8 mouse cellular contexts compared by ENCODE assay signal in the genomic region with DNA sequence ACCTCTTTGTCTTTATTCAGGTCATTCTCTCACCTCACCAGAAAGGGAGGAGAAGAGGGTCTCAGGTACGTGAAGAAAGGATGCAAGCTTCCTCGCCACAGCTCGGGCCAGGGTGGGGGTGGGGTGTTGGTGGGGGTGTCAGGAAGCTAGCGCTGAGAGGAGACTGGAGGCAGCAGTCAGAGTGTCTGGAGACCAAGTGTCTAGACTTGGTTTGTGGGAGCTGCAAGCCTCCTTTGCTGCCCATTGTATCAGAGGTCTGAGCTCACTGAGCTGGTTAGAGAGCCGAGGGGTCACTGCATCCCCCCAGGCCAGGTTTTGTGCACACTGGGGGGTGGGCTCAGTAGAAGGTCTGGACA.
A peak's percentile ranks its signal among the peaks of the same experiment; 100 is the strongest.
DNase-seq lines count a peak whose midpoint lies in the region; ATAC-seq and TF ChIP-seq lines count a peak whose summit lies in the region.

No protein-coding gene starts in this region.

- H3K9ac ChIP-seq in hindbrain, embryonic 15.5 days = peak overlapping the region; percentile 31; the same call in 1 of the 2 replicates
- peak overlapping the region; percentile 63 for H3K9ac ChIP-seq in neural tube, embryonic 13.5 days

- peak; percentile 14 to 25 for DNase-seq in cerebellum, adult 18-20 months
- DNase-seq in cerebellum, adult 8-10 months = no peak
- DNase-seq in left cerebral cortex, adult 2 months (ENCODE audit: extremely low spot score in 1 of 2, low spot score in 2 of 2) = no peak
- DNase-seq in left cerebral cortex, postnatal 10 days (ENCODE audit: extremely low spot score in 1 of 2, low spot score in 2 of 2) = no peak
- DNase-seq in left cerebral cortex, postnatal 14 days (ENCODE audit: low spot score in 2 of 2) = no peak
- no peak for DNase-seq in urinary bladder, postnatal 36 days (ENCODE audit: low spot score in 2 of 2)

- H3K9me3 ChIP-seq in hindbrain, embryonic 15.5 days = no peaks in the 10 kb centered on the region
- H3K9me3 ChIP-seq in neural tube, embryonic 13.5 days = no peaks in the 10 kb centered on the region

- WGBS in hindbrain, embryonic 15.5 days = 10% methylated on average over 5 of the region's 5 CpGs
- 15% methylated on average over 5 of the region's 5 CpGs for WGBS in neural tube, embryonic 13.5 days

- no peak; the same call in 1 of the 2 replicates for ATAC-seq in hindbrain, embryonic 15.5 days (ENCODE audit: low FRiP score, low read depth)
- peak; percentile 54 for ATAC-seq in neural tube, embryonic 13.5 days (ENCODE audit: low read depth)

- peak overlapping the region; percentile 87 for H3K27ac ChIP-seq in left cerebral cortex, adult 2 months
- H3K27ac ChIP-seq in hindbrain, embryonic 15.5 days (replicated peaks) = peak overlapping the region; percentile 85
- peak overlapping the region; percentile 96 for H3K27ac ChIP-seq in neural tube, embryonic 13.5 days (replicated peaks)

- no peaks in the 10 kb centered on the region for H3K36me3 ChIP-seq in hindbrain, embryonic 15.5 days
- H3K36me3 ChIP-seq in neural tube, embryonic 13.5 days = no peaks in the 10 kb centered on the region

- no peak for TF ChIP-seq CTCF in left cerebral cortex, adult 2 months (IDR thresholded peaks at IDR 0.05)

- intact Hi-C loops in left cerebral cortex, adult 2 months (cut with DNase I) = loop anchor here (1.0 to 5.0 kb wide), 3 partner anchors 77 to 224 kb away; partner anchors contain the start of gene Myt1l
- intact Hi-C loops in left cerebral cortex, postnatal 10 days (cut with DNase I) = no loop called here
- intact Hi-C loops in left cerebral cortex, postnatal 14 days (cut with DNase I) = no loop called here

- H3K4me1 ChIP-seq in hindbrain, embryonic 15.5 days (replicated peaks) = peaks cover 26% of the 10 kb centered on the region
- H3K4me1 ChIP-seq in neural tube, embryonic 13.5 days (replicated peaks) = peaks cover 28% of the 10 kb centered on the region

- H3K4me2 ChIP-seq in hindbrain, embryonic 15.5 days = peak overlapping the region; percentile 49
- peak overlapping the region; percentile 54 for H3K4me2 ChIP-seq in neural tube, embryonic 13.5 days

- no peaks in the 10 kb centered on the region for H3K27me3 ChIP-seq in hindbrain, embryonic 15.5 days
- no peaks in the 10 kb centered on the region; the same call in 1 of the 2 replicates for H3K27me3 ChIP-seq in neural tube, embryonic 13.5 days

- peak overlapping the region; percentile 48 for H3K4me3 ChIP-seq in left cerebral cortex, adult 2 months
- peak overlapping the region; percentile 9 for H3K4me3 ChIP-seq in hindbrain, embryonic 15.5 days
- peak overlapping the region; percentile 23 for H3K4me3 ChIP-seq in neural tube, embryonic 13.5 days

Comparison
In these comparisons a context has a peak if more than half of its experiments do, and no peak if none do; other contexts are left out.
1. DNase-seq: peak in cerebellum, adult 18-20 months (2 of 2); none in cerebellum, adult 8-10 months (single experiment), left cerebral cortex, adult 2 months (0 of 2), left cerebral cortex, postnatal 10 days (0 of 2), left cerebral cortex, postnatal 14 days (0 of 2) and urinary bladder, postnatal 36 days (0 of 2).
2. Peak in every context shown above with its lines, with median percentiles within 50 percentile points of each other: H3K27ac ChIP-seq and H3K4me3 ChIP-seq.